Mouse (Mus musculus) megakaryocyte, embryonic 14.5 days (primary cell): ENCODE data around the gene Sp2.

Source experiments
- FLI1 ChIP-seq: IDR thresholded peaks from 2 replicates; pipeline ENCODE4 v1.6.1; 2012; ENCODE audit warnings: low read length, inconsistent platforms, mixed read lengths
- GATA1 ChIP-seq: IDR thresholded peaks from 3 replicates; pipeline ENCODE4 v1.6.1; 2012; ENCODE audit warnings: mixed read lengths, low read length, inconsistent platforms, borderline replicate concordance

DNA sequence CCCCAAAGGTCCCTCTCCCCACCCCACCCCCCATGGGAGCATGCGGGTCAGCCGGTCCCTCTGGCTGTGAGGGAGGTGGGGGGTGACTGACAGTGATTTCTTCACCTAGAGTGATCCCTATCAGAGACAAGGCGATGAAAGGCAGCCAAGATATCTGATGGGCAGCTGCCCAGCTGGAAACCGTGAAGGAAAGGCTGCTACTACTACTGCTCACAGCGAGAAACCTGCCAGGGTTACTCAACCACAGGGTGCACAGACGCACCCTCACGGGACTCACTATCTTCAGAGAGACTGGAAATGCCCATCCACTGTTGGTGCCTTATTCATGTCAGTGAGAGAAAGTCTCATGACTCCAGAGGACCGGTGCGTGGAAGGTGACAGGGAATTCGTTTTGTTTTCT lies 42.2 kb upstream of the Sp2 start:
- TF ChIP-seq GATA1: no peak
- TF ChIP-seq FLI1: no peak
